Mouse (Mus musculus) G1E (cell line): ENCODE measurements around the gene Ruvbl2.

Experiments
- CTCF ChIP-seq: IDR thresholded peaks from 2 replicates; pipeline ENCODE4 v1.5.1; 2012; ENCODE audit warnings: low read depth, low read length, inconsistent platforms, mixed read lengths
- GATA1 ChIP-seq: IDR thresholded peaks from 2 replicates; pipeline ENCODE4 v1.6.1; 2012; ENCODE audit warnings: borderline replicate concordance, low read length, inconsistent platforms, mixed read lengths
- GATA2 ChIP-seq: IDR thresholded peaks from 2 replicates; pipeline ENCODE4 v1.6.1; 2012; ENCODE audit warnings: low read depth, low read length, inconsistent platforms, borderline replicate concordance
- POLR2AphosphoS5 ChIP-seq: IDR thresholded peaks from 2 replicates; pipeline ENCODE4 v1.6.1; 2012; ENCODE audit warnings: low read depth, low read length, inconsistent platforms; ENCODE audit not compliant: insufficient replicate concordance
- TAL1 ChIP-seq: conservative IDR thresholded peaks from 2 replicates; pipeline ENCODE4 v1.6.1; 2012; ENCODE audit warnings: low read depth, low read length, inconsistent platforms, mixed read lengths

DNA sequence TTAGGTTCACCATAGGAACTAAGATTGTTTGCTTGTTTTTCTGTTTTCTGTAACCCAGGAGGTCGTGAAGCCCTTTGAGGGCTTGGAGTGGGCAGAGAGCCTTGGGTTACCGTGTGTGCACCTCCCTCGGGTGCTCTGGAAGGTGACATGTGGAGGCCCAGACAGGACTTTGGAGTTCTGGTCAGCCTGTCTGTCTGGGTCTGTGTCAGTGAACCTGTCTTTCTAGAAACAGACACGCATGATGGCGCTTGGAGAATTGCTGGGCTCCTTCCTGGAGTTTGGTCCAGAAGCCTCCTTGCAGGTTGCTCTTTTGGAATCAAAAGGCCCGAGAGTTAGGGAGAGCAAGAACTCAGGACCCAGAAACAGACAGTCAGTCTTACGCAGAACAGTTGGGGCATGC is 22.5 kb upstream of the Ruvbl2 start:
- TF ChIP-seq CTCF = no peak
- TF ChIP-seq POLR2AphosphoS5 = no peak
- TF ChIP-seq TAL1 = no peak
- no peak for TF ChIP-seq GATA1
- TF ChIP-seq GATA2 = no peak
